Mouse (Mus musculus) embryonic facial prominence, embryonic 13.5 days (tissue): ENCODE data around the gene Psmb8. TPM values are rescaled to one million over a fixed set of nuclear protein-coding genes. Genes with fewer than 3 reads are reported as not detected.
"Not testable (repeated sequence)": the region's sequence is repeated elsewhere in the genome, so short reads cannot be mapped to it uniquely, and the experiment has no call there.

ENCODE experiments used
- ATAC-seq: fragments of 200-750 bp; cut with Nextera tagmentation; 2 replicates; pipeline ENCODE4 v1.8.0; 2017; ENCODE audit warnings: low read depth; ENCODE audit not compliant: insufficient number of reproducible peaks, insufficient read depth, low FRiP score, low TSS enrichment
- H3K27ac ChIP-seq: fragments of 300-500 bp; sonication (generic); 2 replicates; pipeline ENCODE4 v1.5.1; 2015; ENCODE audit warnings: moderate library complexity, mild to moderate bottlenecking, inconsistent platforms
- H3K27me3 ChIP-seq: fragments of 300-500 bp; sonication (generic); 2 replicates; pipeline ENCODE4 v1.6.1; 2015; ENCODE audit warnings: mild to moderate bottlenecking, inconsistent platforms
- H3K36me3 ChIP-seq: fragments of 300-500 bp; sonication (generic); 2 replicates; pipeline ENCODE4 v1.6.1; 2015; ENCODE audit warnings: mild to moderate bottlenecking, inconsistent platforms
- H3K4me1 ChIP-seq: fragments of 300-500 bp; sonication (generic); 2 replicates; pipeline ENCODE4 v1.6.1; 2015; ENCODE audit warnings: inconsistent platforms
- H3K4me2 ChIP-seq: fragments of 300-500 bp; sonication (generic); 2 replicates; pipeline ENCODE4 v1.6.1; 2015; ENCODE audit warnings: moderate library complexity, mild to moderate bottlenecking, inconsistent platforms
- H3K4me3 ChIP-seq: fragments of 300-500 bp; sonication (generic); 2 replicates; pipeline ENCODE4 v1.5.1; 2015; ENCODE audit warnings: mild to moderate bottlenecking, inconsistent platforms
- H3K9ac ChIP-seq: fragments of 300-500 bp; sonication (generic); 2 replicates; pipeline ENCODE4 v1.6.1; 2015; ENCODE audit warnings: mild to moderate bottlenecking, inconsistent platforms
- H3K9me3 ChIP-seq: fragments of 300-500 bp; sonication (generic); 2 replicates; pipeline ENCODE4 v1.6.1; 2016; ENCODE audit warnings: inconsistent platforms
- WGBS: fragments of 180-500 bp; shearing (Covaris S2); methylation state at CpG from one replicate; pipeline ENCODE4 v1.1.7; 2015; ENCODE audit warnings: mixed read lengths; 5-methylcytosine and 5-hydroxymethylcytosine counted together
- polyA plus RNA-seq: library from polyadenylated mRNA; unstranded; fragments of >200 nt; fragmentation: Nextera tagmentation; extraction: Ambion mirVana; gene quantifications from 2 replicates; pipeline ENCODE4 v1.2.1, GENCODE M21; 2015

Gene Psmb8
- polyA plus RNA-seq, 1 experiment from 2014 or later, result 4.3 TPM

DNA sequence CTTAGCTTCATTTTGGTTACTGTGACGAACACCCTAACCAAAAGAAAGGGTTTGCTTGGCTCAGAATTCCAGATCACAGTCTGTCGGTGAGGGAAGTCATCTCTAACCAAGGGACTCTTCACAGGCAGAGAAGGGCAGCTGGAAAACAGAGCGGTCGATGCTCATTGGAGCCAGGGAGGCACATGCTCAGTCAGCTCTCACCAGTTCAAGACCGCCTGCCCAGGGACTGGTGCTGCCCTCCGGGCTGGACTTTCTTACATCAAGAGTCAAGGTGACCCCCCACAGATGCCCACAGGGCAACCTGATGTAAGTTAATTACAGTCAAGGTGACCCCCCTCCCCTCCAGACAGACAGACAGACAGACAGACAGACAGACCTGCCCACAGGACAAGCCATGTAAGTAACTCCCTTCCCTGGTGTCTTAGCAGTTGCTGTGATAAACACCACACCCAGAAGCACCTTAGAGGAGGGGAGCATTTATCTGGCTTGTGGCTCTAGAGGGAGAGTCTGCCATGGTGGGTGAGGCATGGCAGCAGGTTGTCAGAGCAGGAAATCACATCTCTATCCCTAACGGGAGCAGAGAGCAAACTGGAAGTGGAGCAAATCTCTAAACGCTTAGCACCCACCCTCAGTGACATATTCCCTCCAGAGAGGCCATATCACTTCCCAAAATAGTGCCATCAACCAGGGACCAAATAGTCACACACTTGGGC is 19.9 kb downstream of the Psmb8 start:
- Histone ChIP-seq H3K4me1 (no peaks in the 10 kb centered on the region), H3K9me3 (0 out of 2 replicates have a peak, but pooled peaks cover 3% of the 10 kb centered on the region), H3K4me3 (no peak overlapping the region), H3K9ac (no peak overlapping the region), H3K27me3 (peaks cover 47% of the 10 kb centered on the region), H3K27ac (no peak overlapping the region), H3K4me2 (no peak overlapping the region), H3K36me3 (no peaks in the 10 kb centered on the region)
- ATAC-seq, result no peak
- 85% methylated on average over 8 of the region's 8 CpGs for WGBS

DNA sequence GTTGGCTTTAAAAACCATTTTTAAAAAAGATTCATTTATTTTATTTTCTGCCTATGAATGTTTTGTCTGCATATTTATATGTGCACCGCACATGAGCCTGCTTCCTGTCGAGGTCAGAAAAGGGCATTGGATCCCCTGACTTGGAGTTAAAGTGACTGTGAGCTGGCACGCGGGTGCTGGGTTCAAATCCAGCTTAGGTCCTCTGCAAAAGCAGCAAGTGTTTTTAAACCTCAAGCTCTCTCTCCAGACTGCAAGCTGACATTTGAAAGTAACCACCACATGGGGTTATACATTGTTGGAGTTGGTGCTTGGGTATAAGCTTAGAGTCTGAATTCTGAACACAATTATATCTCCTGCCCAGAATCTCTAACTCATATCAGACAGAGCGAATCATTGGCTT is 20.5 kb downstream of the Psmb8 start:
- ATAC-seq, result no peak
- Histone ChIP-seq H3K27ac (no peak overlapping the region), H3K4me3 (no peak overlapping the region), H3K9ac (no peak overlapping the region), H3K4me1 (no peaks in the 10 kb centered on the region), H3K36me3 (no peaks in the 10 kb centered on the region), H3K4me2 (no peak overlapping the region), H3K9me3 (0 out of 2 replicates have a peak, but pooled peaks cover 3% of the 10 kb centered on the region), H3K27me3 (peaks cover 40% of the 10 kb centered on the region)
- 85% methylated on average over 5 of the region's 5 CpGs for WGBS

DNA sequence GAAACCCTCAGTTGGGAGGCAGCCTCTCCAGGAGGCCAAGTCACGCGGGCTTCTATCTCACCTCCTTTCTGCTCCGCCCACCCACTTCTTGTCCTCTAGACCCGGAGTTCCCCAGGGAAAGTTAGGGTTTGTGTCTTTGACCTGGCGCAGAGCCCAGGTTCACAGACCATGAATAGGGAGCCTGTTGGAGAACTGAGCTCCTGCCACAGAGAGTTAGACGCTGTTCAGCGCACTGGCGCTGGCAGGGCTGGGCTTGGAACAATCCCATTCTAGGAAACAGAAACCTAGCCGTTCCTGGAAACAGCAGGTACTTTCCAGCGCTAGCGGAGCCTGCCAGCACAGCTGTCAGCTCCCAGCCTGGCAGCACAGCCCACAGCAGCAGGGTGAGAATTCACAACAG is 21.2 kb downstream of the Psmb8 start:
- 0 out of 2 replicates have a peak, but pooled peaks cover 3% of the 10 kb centered on the region for H3K9me3 ChIP-seq
- 85% methylated on average over 11 of the region's 11 CpGs for WGBS
- H3K4me3 ChIP-seq, result no peak overlapping the region
- no peak overlapping the region for H3K9ac ChIP-seq
- H3K27ac ChIP-seq, result no peak overlapping the region
- peaks cover 34% of the 10 kb centered on the region for H3K27me3 ChIP-seq
- no peaks in the 10 kb centered on the region for H3K4me1 ChIP-seq
- ATAC-seq, result no peak
- no peaks in the 10 kb centered on the region for H3K36me3 ChIP-seq
- no peak overlapping the region for H3K4me2 ChIP-seq

DNA sequence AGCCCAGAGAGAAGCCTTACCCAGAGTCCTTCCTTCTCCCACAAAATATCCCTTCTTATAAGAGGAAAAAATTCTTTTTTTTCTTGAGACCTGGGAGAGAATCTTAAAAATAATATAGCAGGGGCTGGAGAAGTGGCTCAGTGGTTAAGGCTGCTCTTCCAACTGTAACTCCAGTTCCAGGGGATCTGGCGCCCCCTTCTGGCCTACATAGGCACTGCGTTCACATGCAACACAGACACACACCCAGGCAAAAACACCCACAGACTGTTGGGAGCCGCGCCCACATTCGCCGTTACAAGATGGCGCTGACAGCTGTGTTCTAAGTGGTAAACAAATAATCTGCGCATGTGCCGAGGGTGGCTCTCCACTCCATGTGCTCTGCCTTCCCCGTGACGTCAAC is 21.6 kb downstream of the Psmb8 start:
- not testable (repeated sequence) for H3K9ac ChIP-seq, H3K27ac ChIP-seq, H3K4me1 ChIP-seq, H3K4me3 ChIP-seq, H3K4me2 ChIP-seq, H3K9me3 ChIP-seq, H3K36me3 ChIP-seq, ATAC-seq
- peaks cover 29% of the 10 kb centered on the region for H3K27me3 ChIP-seq
- WGBS, result 94% methylated on average over 9 of the region's 11 CpGs

DNA sequence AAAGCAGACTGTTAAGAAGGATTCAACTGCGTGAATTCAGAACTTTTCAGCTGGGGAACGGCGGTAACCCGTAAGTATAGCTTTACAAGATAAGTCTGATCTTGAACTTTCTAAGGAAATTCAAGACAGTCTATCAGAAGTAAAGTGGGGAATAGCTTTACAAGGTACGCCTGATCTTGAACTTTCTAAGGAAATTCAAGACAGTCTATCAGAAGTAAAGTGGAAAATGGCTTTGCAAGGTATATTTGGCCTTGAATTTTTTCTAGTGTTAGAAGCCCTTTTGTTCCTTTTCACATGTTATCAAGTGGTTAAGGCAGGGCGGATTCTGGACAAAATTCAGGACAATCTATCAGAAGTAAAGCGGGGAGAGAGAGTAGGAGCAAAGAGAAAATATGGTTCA is 22.3 kb downstream of the Psmb8 start:
- H3K4me2 ChIP-seq, H3K36me3 ChIP-seq, H3K4me3 ChIP-seq, H3K27ac ChIP-seq, H3K9ac ChIP-seq, H3K9me3 ChIP-seq, H3K4me1 ChIP-seq, ATAC-seq: not testable (repeated sequence)
- peaks cover 22% of the 10 kb centered on the region for H3K27me3 ChIP-seq
- WGBS, result 91% methylated on average over 3 of the region's 7 CpGs

DNA sequence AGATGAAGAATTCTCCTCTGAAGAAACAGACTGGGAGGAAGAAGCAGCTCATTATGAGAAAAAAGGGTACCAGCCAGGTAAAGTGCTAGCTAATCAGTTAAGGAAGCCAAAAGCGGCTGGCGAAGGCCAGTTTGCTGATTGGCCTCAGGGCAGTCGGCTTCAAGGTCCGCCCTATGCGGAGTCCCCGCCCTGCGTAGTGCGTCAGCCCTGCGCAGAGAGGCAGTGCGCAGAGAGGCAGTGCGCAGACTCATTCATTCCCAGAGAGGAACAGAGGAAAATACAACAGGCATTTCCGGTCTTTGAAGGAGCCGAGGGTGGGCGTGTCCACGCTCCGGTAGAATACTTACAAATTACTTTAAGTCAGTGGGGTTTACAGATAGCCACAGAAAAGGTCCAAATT is 22.9 kb downstream of the Psmb8 start:
- not testable (repeated sequence) for H3K9ac ChIP-seq, H3K4me3 ChIP-seq, H3K36me3 ChIP-seq, H3K9me3 ChIP-seq, H3K27ac ChIP-seq, H3K4me1 ChIP-seq, ATAC-seq, H3K4me2 ChIP-seq
- H3K27me3 ChIP-seq, result peaks cover 16% of the 10 kb centered on the region
- WGBS, result 85% methylated on average over 7 of the region's 16 CpGs

DNA sequence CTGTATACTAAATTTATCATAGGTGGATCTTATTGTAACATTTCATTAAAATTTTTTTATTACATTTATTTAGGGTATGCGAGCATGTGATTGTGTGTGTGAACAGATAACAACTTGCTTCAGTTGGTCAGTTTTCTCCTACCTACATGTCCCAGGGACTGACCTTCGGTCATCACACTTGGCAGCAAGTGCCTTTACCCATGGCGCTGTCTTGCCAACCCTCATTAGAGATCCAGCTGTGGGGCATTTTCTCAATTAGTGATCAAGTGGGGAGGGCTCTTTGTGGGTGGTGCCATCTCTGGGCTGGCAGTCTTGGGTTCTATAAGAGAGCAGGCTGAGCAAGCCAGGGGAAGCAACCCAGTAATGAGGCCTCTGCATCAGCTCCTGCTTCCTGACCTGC is 27.3 kb downstream of the Psmb8 start:
- Histone ChIP-seq H3K9ac (no peak overlapping the region), H3K9me3 (no peaks in the 10 kb centered on the region), H3K36me3 (no peaks in the 10 kb centered on the region), H3K4me2 (no peak overlapping the region), H3K27ac (no peak overlapping the region), H3K4me1 (no peaks in the 10 kb centered on the region), H3K4me3 (no peak overlapping the region), H3K27me3 (no peaks in the 10 kb centered on the region)
- 93% methylated on average over 3 of the region's 3 CpGs for WGBS
- ATAC-seq, result no peak

DNA sequence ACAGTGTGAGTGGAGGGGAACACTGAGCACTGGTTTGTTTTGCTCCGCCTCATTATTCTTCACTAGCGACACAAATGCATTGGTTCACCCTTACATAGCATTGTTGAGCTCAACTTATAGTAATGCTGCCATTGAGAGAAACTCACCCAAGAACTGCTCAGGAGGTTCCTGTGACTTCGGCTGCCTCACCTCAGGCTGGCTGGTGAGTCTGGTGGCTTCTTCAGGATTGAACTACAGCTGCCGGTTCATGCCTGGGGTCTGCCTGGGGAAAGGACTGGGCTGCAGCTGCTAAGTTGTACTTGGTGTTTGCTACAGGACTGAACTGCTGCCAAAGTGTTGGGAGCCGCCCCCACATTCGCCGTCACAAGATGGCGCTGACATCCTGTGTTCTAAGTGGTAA is 27.9 kb downstream of the Psmb8 start:
- Histone ChIP-seq H3K9ac (no peak overlapping the region), H3K4me3 (no peak overlapping the region), H3K9me3 (no peaks in the 10 kb centered on the region), H3K27ac (no peak overlapping the region), H3K27me3 (no peaks in the 10 kb centered on the region), H3K4me2 (no peak overlapping the region), H3K36me3 (no peaks in the 10 kb centered on the region), H3K4me1 (no peaks in the 10 kb centered on the region)
- 94% methylated on average over 8 of the region's 8 CpGs for WGBS
- ATAC-seq, result no peak

DNA sequence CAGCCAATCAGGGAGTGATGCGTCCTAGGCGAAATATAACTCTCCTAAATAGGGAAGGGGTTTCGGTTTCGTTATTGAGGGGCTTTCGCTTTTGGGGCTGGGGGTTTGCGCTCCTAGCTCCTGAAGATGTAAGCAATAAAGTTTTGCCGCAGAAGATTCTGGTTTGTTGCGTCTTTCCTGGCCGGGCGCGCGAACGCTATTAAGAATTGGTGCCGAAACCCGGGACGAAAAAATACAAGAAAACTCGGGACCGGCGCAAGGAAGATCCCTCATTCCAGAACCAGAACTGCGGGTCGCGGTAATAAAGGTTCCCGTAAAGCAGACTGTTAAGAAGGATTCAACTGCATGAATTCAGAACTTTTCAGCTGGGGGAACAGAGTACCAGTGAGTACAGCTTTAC is 28.4 kb downstream of the Psmb8 start:
- not testable (repeated sequence) for H3K27me3 ChIP-seq, H3K9ac ChIP-seq, H3K4me2 ChIP-seq, H3K36me3 ChIP-seq, H3K4me1 ChIP-seq, H3K27ac ChIP-seq, H3K4me3 ChIP-seq, H3K9me3 ChIP-seq, ATAC-seq
- 97% methylated on average over 17 of the region's 23 CpGs for WGBS

DNA sequence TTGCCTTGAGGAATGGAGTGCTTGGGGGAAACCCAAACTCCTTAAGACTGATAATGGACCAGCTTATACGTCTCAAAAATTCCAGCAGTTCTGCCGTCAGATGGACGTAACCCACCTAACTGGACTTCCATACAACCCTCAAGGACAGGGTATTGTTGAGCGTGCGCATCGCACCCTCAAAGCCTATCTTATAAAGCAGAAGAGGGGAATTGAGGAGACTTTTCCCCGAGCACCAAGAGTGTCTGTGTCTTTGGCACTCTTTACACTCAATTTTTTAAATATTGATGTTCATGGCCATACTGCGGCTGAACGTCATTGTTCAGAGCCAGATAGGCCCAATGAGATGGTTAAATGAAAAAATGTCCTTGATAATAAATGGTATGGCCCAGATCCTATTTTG is 33.5 kb downstream of the Psmb8 start:
- ATAC-seq, H3K27me3 ChIP-seq, H3K4me1 ChIP-seq, H3K4me3 ChIP-seq, H3K27ac ChIP-seq, H3K9ac ChIP-seq, H3K4me2 ChIP-seq, H3K9me3 ChIP-seq, H3K36me3 ChIP-seq: not testable (repeated sequence)
- 91% methylated on average over 9 of the region's 9 CpGs for WGBS

DNA sequence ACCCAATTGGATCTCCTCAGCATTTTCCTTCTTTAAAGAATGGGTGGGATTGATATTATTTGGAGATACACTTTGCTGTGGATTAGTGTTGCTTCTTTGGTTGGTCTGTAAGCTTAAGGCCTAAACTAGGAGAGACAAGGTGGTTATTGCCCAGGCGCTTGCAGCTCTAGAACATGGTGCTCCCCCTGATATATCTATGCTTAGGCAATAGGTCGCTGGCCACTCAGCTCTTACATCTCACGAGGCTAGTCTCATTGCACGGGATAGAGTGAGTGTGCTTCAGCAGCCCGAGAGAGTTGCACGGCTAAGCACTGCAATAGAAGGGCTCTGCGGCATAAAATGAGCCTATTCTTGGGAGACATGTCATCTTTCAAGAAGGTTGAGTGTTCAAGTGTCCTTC is 34.5 kb downstream of the Psmb8 start:
- H3K9me3 ChIP-seq, H3K9ac ChIP-seq, ATAC-seq, H3K4me2 ChIP-seq, H3K36me3 ChIP-seq, H3K27ac ChIP-seq, H3K4me3 ChIP-seq, H3K27me3 ChIP-seq, H3K4me1 ChIP-seq: not testable (repeated sequence)
- 91% methylated on average over 6 of the region's 7 CpGs for WGBS

DNA sequence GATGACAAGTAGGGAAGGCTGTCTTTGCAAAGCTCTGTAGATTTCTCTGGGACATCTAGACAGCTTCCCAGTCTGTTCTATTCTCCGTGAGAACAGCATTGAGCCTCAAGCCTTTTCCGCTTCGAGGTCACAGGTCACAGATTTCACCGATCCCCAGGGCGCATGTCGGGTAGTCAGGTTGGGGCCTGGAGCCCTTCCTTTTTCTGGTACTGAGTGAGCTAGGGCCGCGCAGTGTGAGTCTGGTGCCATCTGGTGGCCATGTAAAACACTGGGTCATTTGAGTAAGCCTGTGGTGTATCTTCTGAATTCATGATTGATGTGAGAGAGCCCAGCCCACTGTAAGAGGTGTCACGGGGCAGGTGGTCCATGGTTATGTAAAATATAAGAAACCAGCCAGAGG is 37.4 kb downstream of the Psmb8 start:
- Histone ChIP-seq H3K4me2 (no peak overlapping the region), H3K9me3 (no peaks in the 10 kb centered on the region), H3K4me3 (no peak overlapping the region), H3K4me1 (no peaks in the 10 kb centered on the region), H3K9ac (no peak overlapping the region), H3K36me3 (no peaks in the 10 kb centered on the region), H3K27ac (no peak overlapping the region), H3K27me3 (no peaks in the 10 kb centered on the region)
- 44% methylated on average over 9 of the region's 9 CpGs for WGBS
- ATAC-seq, result no peak
